Mouse (Mus musculus) left cerebral cortex, postnatal 36 days (tissue): ENCODE results near the gene Apoc1. TPM values are rescaled to one million over a fixed set of nuclear protein-coding genes. Genes with fewer than 3 reads are reported as not detected.

ENCODE experiments used
- DNase-seq, 2 experiments: peaks; one replicate each; pipeline ENCODE4 v3.0.0; 2021 to 2022; ENCODE audit warnings: low spot score in 2 of 2, mixed read lengths in 1 of 2
- intact Hi-C: fragments of 180-260 bp; cut with DNase I; formaldehyde crosslinking; loops from one replicate; pipeline ENCODE4 v1.15.1; 2025
- total RNA-seq, 2 experiments: library from RNA; stranded (reverse); gene quantifications; 2 replicates each; pipeline ENCODE4 v1.2.3; 2021

Gene Apoc1
- total RNA-seq, 2 experiments from 2014 or later = 1.5 to 2.9 TPM

DNA sequence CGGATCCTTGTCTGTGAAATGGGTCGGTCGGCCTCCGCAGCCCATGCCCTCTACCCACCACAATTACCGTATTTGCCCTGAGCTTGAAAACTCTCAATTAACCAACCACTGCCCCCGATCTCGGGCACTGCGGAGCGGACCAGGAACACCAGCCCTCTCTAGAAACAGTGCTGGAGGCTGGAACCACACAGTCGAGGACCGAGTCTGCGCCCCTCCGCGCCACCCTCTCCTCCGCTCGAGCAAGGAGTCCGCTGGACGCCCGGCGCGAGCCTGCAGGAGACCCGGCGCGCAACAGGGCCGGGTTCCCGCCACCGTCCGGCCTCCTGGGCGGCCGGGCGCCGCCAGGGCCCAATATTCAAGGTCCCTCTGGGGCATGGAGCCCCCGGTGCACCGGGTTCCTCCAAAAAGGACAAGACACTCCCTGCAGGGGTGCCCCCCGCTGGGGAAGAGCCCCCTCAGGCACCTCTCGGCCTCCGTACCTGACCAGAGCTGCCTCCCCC is 28.0 kb downstream of the Apoc1 start:
- no peak for DNase-seq
- intact Hi-C loops = loop anchor here (2.0 kb wide), 1 partner anchor 50 kb away; the partner anchor contains the start of gene Tomm40

DNA sequence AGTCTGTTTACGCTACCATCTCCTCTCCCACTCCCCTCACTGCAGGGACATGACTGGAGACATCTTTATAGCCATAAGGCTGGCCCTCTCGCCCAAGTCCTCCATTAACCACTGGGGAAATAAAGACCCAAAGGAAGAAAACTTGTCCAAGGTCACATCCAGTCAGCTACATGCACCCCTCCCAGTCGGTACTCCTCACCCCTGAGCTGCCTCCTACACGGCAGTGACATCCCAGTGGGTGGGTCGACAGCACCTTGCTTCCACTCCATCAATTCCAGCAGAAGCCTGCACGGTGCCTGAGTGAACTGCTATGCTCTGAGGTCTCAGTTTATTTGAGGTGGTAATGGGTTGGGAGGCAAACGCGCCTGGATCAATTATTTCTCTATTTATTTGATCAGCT is 28.5 kb downstream of the Apoc1 start:
- DNase-seq = no peak
- intact Hi-C loops = loop anchor here (2.0 kb wide), 1 partner anchor 51 kb away; the partner anchor contains the start of gene Tomm40

- intact Hi-C loops = no loop called here
- no peak for DNase-seq
Observed at GRCm38 (mm10) chr7:19652614-19653013, 39.8 kb downstream of the Apoc1 start.

DNA sequence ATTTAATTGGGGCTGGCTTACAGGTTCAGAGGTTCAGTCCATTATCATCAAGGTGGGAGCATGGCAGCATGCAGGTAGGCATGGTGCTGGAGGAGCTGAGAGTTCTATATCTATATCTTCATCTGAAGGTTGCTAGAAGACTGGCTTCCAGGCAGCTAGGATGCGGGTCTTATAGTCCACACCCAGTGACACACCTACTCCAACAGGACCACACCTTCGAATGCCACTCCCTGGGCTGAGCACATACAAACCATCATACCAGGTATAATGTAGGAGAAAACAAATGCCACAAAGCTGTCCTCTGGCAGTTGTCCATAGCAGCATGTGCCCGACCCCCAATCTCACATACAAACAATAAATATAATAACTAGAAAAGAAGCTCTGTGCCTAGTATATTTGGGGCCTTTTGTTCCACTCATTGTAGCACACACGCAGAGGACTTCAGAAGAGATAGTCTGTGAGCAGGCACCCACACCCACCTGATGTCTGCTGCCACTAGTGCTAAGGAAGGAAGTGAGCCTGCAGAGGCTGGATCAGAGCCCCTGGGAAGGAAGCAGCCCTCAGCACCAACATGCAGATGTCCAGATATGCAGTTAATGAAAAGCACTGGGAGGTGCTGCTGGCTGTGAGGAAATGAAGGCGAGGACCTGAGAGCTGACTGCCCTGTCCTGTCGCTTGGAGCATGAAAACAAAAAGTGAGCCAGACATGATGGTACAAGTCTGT is 41.2 kb downstream of the Apoc1 start:
- DNase-seq = no peak
- intact Hi-C loops = no loop called here

DNA sequence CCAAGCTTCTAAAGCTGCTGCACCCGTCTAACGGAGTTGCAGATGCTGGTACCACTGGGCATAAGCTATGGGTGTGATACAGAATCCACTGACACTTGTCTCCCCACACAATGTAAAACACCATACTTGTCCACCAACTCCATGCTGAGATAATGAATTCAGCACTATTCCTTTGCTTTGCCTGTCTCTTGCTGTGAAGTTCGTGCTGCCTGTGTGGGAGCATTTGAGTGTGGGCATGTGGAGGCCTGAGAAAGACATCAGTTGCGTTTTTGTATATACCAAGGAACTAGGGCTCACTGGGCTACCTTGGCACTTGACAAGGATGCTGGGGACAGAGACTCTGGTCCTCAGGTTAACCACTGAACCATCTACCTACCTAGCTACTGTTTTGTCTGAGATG is 51.2 kb downstream of the Apoc1 start:
- peak; percentile 21 to 42 for DNase-seq
- intact Hi-C loops = no loop called here

Other genes starting within 250 kb of the Apoc1 start
- gene Mark4, start 233.8 kb downstream of the Apoc1 start, total RNA-seq = 10 to 100 TPM; 76.8 to 77.7 TPM
- under 1 TPM; 0.23 to 0.52 TPM for gene Exoc3l2, start 229.3 kb downstream of the Apoc1 start, total RNA-seq
- 1 to 10 TPM; 6.8 to 7.2 TPM for gene Bloc1s3, start 184.3 kb downstream of the Apoc1 start, total RNA-seq
- 10 to 100 TPM; 18.2 to 19.5 TPM for gene Trappc6a, start 184.3 kb downstream of the Apoc1 start, total RNA-seq
- under 1 TPM; 0.68 to 0.94 TPM for gene Nkpd1, start 174.8 kb downstream of the Apoc1 start, total RNA-seq
- gene Ppp1r37, start 129.6 kb downstream of the Apoc1 start, total RNA-seq = 100 to 1,000 TPM; 135 to 140 TPM
- gene Zfp296, start 115.4 kb downstream of the Apoc1 start, total RNA-seq = 1 to 10 TPM; 1.2 to 1.3 TPM
- gene Gemin7, start 115.1 kb downstream of the Apoc1 start, total RNA-seq = 10 to 100 TPM; 52.6 to 54.1 TPM
- 100 to 1,000 TPM in 1 of 2 experiments, 10 to 100 TPM in 1; 65.1 to 110 TPM for gene Clasrp, start 88.2 kb downstream of the Apoc1 start, total RNA-seq
- gene Relb, start 63.2 kb downstream of the Apoc1 start, total RNA-seq = 1 to 10 TPM; 4.6 to 6.7 TPM
- gene Clptm1, start 27.6 kb downstream of the Apoc1 start, total RNA-seq = 100 to 1,000 TPM; 147 to 157 TPM
- not detected for gene Apoc2, start 14.7 kb downstream of the Apoc1 start, total RNA-seq
- gene Gm44805, start 11.2 kb downstream of the Apoc1 start, total RNA-seq = not detected
- not detected for gene Apoc4, start 11.2 kb downstream of the Apoc1 start, total RNA-seq
- 1,000 to 10,000 TPM; 1,886 to 2,087 TPM for gene Apoe, start 6.5 kb upstream of the Apoc1 start, total RNA-seq
- gene Tomm40, start 22.8 kb upstream of the Apoc1 start, total RNA-seq = 100 to 1,000 TPM; 113 to 125 TPM
- gene Nectin2, start 57.8 kb upstream of the Apoc1 start, total RNA-seq = 1 to 10 TPM; 7.2 to 9.3 TPM
- gene Bcam, start 78.4 kb upstream of the Apoc1 start, total RNA-seq = 10 to 100 TPM; 12.2 to 13.1 TPM
- gene Cblc, start 104.1 kb upstream of the Apoc1 start, total RNA-seq = not detected
- gene Bcl3, start 130.1 kb upstream of the Apoc1 start, total RNA-seq = under 1 TPM; 0.27 to 0.32 TPM
- gene Gm19345, start 159.3 kb upstream of the Apoc1 start, total RNA-seq = 1 to 10 TPM; 1.2 to 2.1 TPM
- not detected for gene Ceacam16, start 168.6 kb upstream of the Apoc1 start, total RNA-seq
- not detected for gene Ceacam19, start 195.3 kb upstream of the Apoc1 start, total RNA-seq
- gene Pvr, start 228.5 kb upstream of the Apoc1 start, total RNA-seq = 10 to 100 TPM; 10.7 to 12.0 TPM